Mouse (Mus musculus) megakaryocyte, embryonic 14.5 days (primary cell): ENCODE measurements around the gene Sdr9c7. TPM values are rescaled to one million over a fixed set of nuclear protein-coding genes. Genes with fewer than 3 reads are reported as not detected.

Experiments used
- H3K27me3 ChIP-seq: replicated peaks from 2 replicates; pipeline ENCODE3; 2012; ENCODE audit warnings: inconsistent platforms
- H3K36me3 ChIP-seq: replicated peaks from 2 replicates; pipeline ENCODE3; 2012; ENCODE audit warnings: low read length, inconsistent platforms, mixed read lengths
- H3K4me1 ChIP-seq: 2 replicates; pipeline ENCODE4 v1.6.1; 2012; ENCODE audit warnings: inconsistent platforms
- H3K4me3 ChIP-seq: replicated peaks from 2 replicates; pipeline ENCODE3; 2012; ENCODE audit warnings: moderate library complexity, mild to moderate bottlenecking, inconsistent platforms
- H3K9me3 ChIP-seq: 2 replicates; pipeline ENCODE4 v1.6.1; 2012; ENCODE audit warnings: inconsistent platforms
- FLI1 ChIP-seq: IDR thresholded peaks from 2 replicates; pipeline ENCODE4 v1.6.1; 2012; ENCODE audit warnings: low read length, inconsistent platforms, mixed read lengths
- GATA1 ChIP-seq: IDR thresholded peaks from 3 replicates; pipeline ENCODE4 v1.6.1; 2012; ENCODE audit warnings: mixed read lengths, low read length, inconsistent platforms, borderline replicate concordance
- polyA plus RNA-seq: library from polyadenylated mRNA; stranded (reverse); fragments of >175 nt; gene quantifications from 2 replicates; pipeline ENCODE4 v1.2.3, GENCODE M21; 2012; ENCODE audit warnings: low replicate concordance; ENCODE audit not compliant: insufficient read depth

Gene Sdr9c7
- polyA plus RNA-seq: not detected in 2 replicates

DNA sequence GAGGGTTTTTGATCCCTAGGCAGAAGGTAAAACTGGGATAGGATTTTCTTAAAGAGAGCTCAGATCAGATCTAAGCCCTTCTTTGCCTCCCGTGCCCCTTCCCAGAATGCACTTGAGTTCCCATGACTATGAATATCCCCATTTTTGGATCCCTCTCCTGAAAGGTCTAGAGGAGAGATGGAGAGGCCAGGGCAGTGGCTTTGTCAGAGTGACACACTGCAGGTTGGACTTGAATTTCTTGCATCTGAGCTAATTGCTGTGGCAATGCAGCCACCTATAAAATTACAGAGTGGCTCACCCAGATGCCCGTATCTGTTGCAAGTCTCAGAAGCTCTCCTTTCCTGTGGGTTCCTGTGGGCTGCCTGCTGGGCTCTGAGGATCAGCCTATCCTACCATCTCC lies at the start of gene Sdr9c7:
Sdr9c7 (plus strand) TSS at position 301 of the 400 bp plus-strand sequence.
- TF ChIP-seq FLI1 (no peak), GATA1 (no peak)
- Histone ChIP-seq H3K27me3 (peaks cover 16% of the 10 kb centered on the region), H3K9me3 (no peaks in the 10 kb centered on the region), H3K36me3 (no peaks in the 10 kb centered on the region), H3K4me3 (no peak within 1 kb of the TSS), H3K4me1 (peaks cover 5% of the 10 kb centered on the region)

- no peaks in the 10 kb centered on the region for H3K4me1 ChIP-seq
Observed at GRCm38 (mm10) chr10:127849628-127850027, 48.7 kb upstream of the Sdr9c7 start, which contains the start of gene Rdh19. Gene Rdh19 (plus strand): TSS chr10:127849928.

GRCm38 (mm10) chr10:127856376-127856775 lies 41.9 kb upstream of the Sdr9c7 start:
- no peak for TF ChIP-seq GATA1
- no peak for TF ChIP-seq FLI1
- peaks cover 3% of the 10 kb centered on the region for H3K27me3 ChIP-seq
- H3K9me3 ChIP-seq: peaks cover 5% of the 10 kb centered on the region; the same call in 1 of the 2 replicates
- H3K4me3 ChIP-seq: no peak overlapping the region
- no peaks in the 10 kb centered on the region for H3K4me1 ChIP-seq
- no peaks in the 10 kb centered on the region for H3K36me3 ChIP-seq

More at GRCm38 (mm10) chr10:127849628-127850027, 48.7 kb upstream of the Sdr9c7 start, which contains the start of gene Rdh19:
- H3K27me3 ChIP-seq: no peaks in the 10 kb centered on the region
- H3K9me3 ChIP-seq: peaks cover 23% of the 10 kb centered on the region
- H3K36me3 ChIP-seq: no peaks in the 10 kb centered on the region
- TF ChIP-seq FLI1 (no peak), GATA1 (no peak)
- H3K4me3 ChIP-seq: no peak within 1 kb of the TSS

- no peak for TF ChIP-seq GATA1
- no peak for TF ChIP-seq FLI1
- H3K4me1 ChIP-seq: no peaks in the 10 kb centered on the region
- no peaks in the 10 kb centered on the region for H3K36me3 ChIP-seq
- H3K9me3 ChIP-seq: peaks cover under 1% of the 10 kb centered on the region; the same call in 1 of the 2 replicates
- H3K4me3 ChIP-seq: no peak overlapping the region
- peaks cover 3% of the 10 kb centered on the region for H3K27me3 ChIP-seq
Observed at GRCm38 (mm10) chr10:127864931-127865330, 33.4 kb upstream of the Sdr9c7 start.

DNA sequence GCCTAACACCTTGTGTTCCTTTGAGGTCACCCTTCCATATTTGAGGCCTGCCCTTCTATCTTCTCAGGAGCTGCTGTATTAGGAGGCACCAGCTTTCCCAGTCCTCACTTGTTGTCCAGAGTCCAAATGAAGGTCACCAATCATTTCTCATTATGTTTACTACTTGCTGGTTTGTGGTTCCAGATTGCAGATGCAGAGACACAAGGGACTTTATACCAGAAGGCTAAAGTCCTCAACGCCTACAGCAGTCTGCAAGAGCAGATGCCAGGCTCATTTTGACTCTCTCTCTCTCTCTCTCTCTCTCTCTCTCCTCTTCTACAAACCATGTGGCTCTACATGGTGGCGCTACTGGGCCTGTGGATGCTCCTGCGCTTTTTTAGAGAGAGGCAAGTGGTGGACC lies 32.1 kb upstream of the Sdr9c7 start, which contains the start of gene Rdh16f2:
Rdh16f2 (plus strand) TSS at position 243 of the 400 bp plus-strand sequence.
- Histone ChIP-seq H3K9me3 (peaks cover 12% of the 10 kb centered on the region), H3K4me3 (no peak within 1 kb of the TSS), H3K4me1 (no peaks in the 10 kb centered on the region), H3K36me3 (no peaks in the 10 kb centered on the region), H3K27me3 (peaks cover under 1% of the 10 kb centered on the region)
- TF ChIP-seq FLI1 (no peak), GATA1 (no peak)

DNA sequence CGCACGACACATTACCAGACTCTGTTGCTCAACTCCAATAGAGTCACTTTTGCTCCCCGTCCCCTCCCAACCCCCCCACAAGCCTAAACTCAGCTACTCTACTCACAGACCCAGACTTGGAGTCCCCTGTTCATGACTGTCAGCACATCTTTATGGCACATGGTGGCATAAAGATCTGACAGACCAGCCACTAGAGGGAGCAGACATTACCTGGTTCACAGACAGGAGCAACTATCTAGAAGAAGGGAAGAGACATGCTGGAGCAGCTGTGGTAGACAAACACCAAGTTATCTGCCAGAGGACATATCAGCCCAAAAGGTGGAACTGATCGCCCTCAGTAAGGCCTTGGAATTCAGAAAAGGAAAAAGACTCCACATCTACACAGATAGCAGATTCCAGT lies 25.8 kb upstream of the Sdr9c7 start:
- H3K36me3 ChIP-seq: no peaks in the 10 kb centered on the region
- TF ChIP-seq FLI1 (no peak), GATA1 (no peak)
- H3K9me3 ChIP-seq: peaks cover 13% of the 10 kb centered on the region
- H3K27me3 ChIP-seq: no peaks in the 10 kb centered on the region
- H3K4me3 ChIP-seq: no peak overlapping the region
- no peaks in the 10 kb centered on the region for H3K4me1 ChIP-seq

DNA sequence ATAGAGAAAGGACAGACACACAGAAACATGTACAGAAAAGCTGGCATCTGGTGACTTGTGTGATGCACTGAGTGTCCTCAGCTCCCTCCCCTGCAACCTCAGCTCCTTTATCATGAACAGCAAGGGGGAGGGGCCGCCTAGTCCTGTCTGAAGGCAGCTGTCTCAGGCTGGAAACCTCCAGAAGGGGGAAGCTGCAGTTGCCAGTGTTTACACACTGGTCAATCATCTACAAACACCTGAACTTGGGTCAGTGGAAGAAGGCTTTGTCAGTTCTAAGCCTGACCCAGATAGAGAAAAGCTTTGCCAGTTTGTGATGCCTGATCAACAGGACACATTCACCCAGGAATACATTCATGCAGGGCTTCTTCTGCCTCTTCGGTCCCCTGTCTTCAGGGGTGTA lies 20.6 kb upstream of the Sdr9c7 start:
- peaks cover 2% of the 10 kb centered on the region for H3K27me3 ChIP-seq
- TF ChIP-seq FLI1 (no peak), GATA1 (no peak)
- no peaks in the 10 kb centered on the region for H3K36me3 ChIP-seq
- H3K4me3 ChIP-seq: no peak overlapping the region
- no peaks in the 10 kb centered on the region for H3K9me3 ChIP-seq
- H3K4me1 ChIP-seq: no peaks in the 10 kb centered on the region

GRCm38 (mm10) chr10:127878262-127879057 lies 19.9 kb upstream of the Sdr9c7 start:
- H3K4me3 ChIP-seq: no peak overlapping the region
- no peak for TF ChIP-seq GATA1
- no peak for TF ChIP-seq FLI1
- H3K36me3 ChIP-seq: no peaks in the 10 kb centered on the region
- H3K9me3 ChIP-seq: no peaks in the 10 kb centered on the region
- H3K27me3 ChIP-seq: peaks cover 2% of the 10 kb centered on the region
- no peaks in the 10 kb centered on the region for H3K4me1 ChIP-seq

GRCm38 (mm10) chr10:127879155-127879688 lies 19.1 kb upstream of the Sdr9c7 start:
- TF ChIP-seq GATA1: no peak
- TF ChIP-seq FLI1: no peak
- H3K36me3 ChIP-seq: no peaks in the 10 kb centered on the region
- no peaks in the 10 kb centered on the region for H3K9me3 ChIP-seq
- peak overlapping the region; percentile 8 for H3K4me3 ChIP-seq
- H3K27me3 ChIP-seq: peaks cover 2% of the 10 kb centered on the region
- H3K4me1 ChIP-seq: no peaks in the 10 kb centered on the region

GRCm38 (mm10) chr10:127881041-127881440 lies 17.3 kb upstream of the Sdr9c7 start:
- H3K36me3 ChIP-seq: no peaks in the 10 kb centered on the region
- H3K9me3 ChIP-seq: no peaks in the 10 kb centered on the region
- H3K4me3 ChIP-seq: no peak overlapping the region
- no peak for TF ChIP-seq GATA1
- no peak for TF ChIP-seq FLI1
- no peaks in the 10 kb centered on the region for H3K4me1 ChIP-seq
- H3K27me3 ChIP-seq: peaks cover 2% of the 10 kb centered on the region
